Mouse (Mus musculus): ENCODE data around the gene Tub. TPM values are rescaled to one million over a fixed set of nuclear protein-coding genes. Genes with fewer than 3 reads are reported as not detected.

The Tub gene
- polyA plus RNA-seq, 1 experiment from 2014 or later = 3.7 TPM

GRCm38 (mm10) chr7:108935411-108935810 lies 14.7 kb upstream of the Tub start:
- Histone ChIP-seq H3K27me3 (ENCODE audit: control insufficient read depth, insufficient read depth, low read length) (no peaks in the 10 kb centered on the region), H3K36me3 (ENCODE audit: control insufficient read depth, insufficient read depth, low read length) (peaks cover 16% of the 10 kb centered on the region), H3K4me2 (ENCODE audit: low read depth, severe bottlenecking) (peak overlapping the region; percentile 80), H3K4me1 (ENCODE audit: control insufficient read depth, insufficient read depth, low read length) (peaks cover 6% of the 10 kb centered on the region), H3K27ac (replicated peaks; ENCODE audit: low read depth, low read length) (no peak overlapping the region), H3K9me3 (ENCODE audit: control insufficient read depth, low read length) (no peaks in the 10 kb centered on the region), H3K4me3 (ENCODE audit: low read depth, low read length) (peak overlapping the region; percentile 91), H3K9ac (ENCODE audit: low read length) (peak overlapping the region; percentile 40; the same call in 1 of the 2 replicates)
- WGBS = 90% methylated on average over 7 of the region's 7 CpGs
- no peak for DNase-seq (ENCODE audit: low spot score)
- no peak for ATAC-seq (ENCODE audit: insufficient number of reproducible peaks, low FRiP score, low TSS enrichment, low read depth)

- Histone ChIP-seq H3K4me1 (ENCODE audit: control insufficient read depth, insufficient read depth, low read length) (peaks cover 6% of the 10 kb centered on the region), H3K9me3 (ENCODE audit: control insufficient read depth, low read length) (no peaks in the 10 kb centered on the region), H3K27me3 (ENCODE audit: control insufficient read depth, insufficient read depth, low read length) (no peaks in the 10 kb centered on the region), H3K4me3 (ENCODE audit: low read depth, low read length) (no peak overlapping the region), H3K36me3 (ENCODE audit: control insufficient read depth, insufficient read depth, low read length) (peaks cover 23% of the 10 kb centered on the region), H3K4me2 (ENCODE audit: low read depth, severe bottlenecking) (no peak overlapping the region), H3K27ac (replicated peaks; ENCODE audit: low read depth, low read length) (no peak overlapping the region), H3K9ac (ENCODE audit: low read length) (no peak overlapping the region)
- WGBS = 92% methylated on average over 4 of the region's 4 CpGs
- no peak for ATAC-seq (ENCODE audit: insufficient number of reproducible peaks, low FRiP score, low TSS enrichment, low read depth)
- no peak for DNase-seq (ENCODE audit: low spot score)
These were observed 13.5 kb upstream of the Tub start for GRCm38 (mm10) chr7:108936591-108936990.

- DNase-seq (ENCODE audit: low spot score) (no peak), ATAC-seq (ENCODE audit: insufficient number of reproducible peaks, low FRiP score, low TSS enrichment, low read depth) (no peak)
- Histone ChIP-seq H3K4me3 (ENCODE audit: low read depth, low read length) (no peak overlapping the region), H3K4me2 (ENCODE audit: low read depth, severe bottlenecking) (no peak overlapping the region), H3K4me1 (ENCODE audit: control insufficient read depth, insufficient read depth, low read length) (no peaks in the 10 kb centered on the region), H3K36me3 (ENCODE audit: control insufficient read depth, insufficient read depth, low read length) (peaks cover 23% of the 10 kb centered on the region), H3K27me3 (ENCODE audit: control insufficient read depth, insufficient read depth, low read length) (no peaks in the 10 kb centered on the region), H3K9ac (ENCODE audit: low read length) (no peak overlapping the region), H3K27ac (replicated peaks; ENCODE audit: low read depth, low read length) (no peak overlapping the region), H3K9me3 (ENCODE audit: control insufficient read depth, low read length) (no peaks in the 10 kb centered on the region)
- 91% methylated on average over 9 of the region's 9 CpGs for WGBS
These were observed 8.7 kb upstream of the Tub start for GRCm38 (mm10) chr7:108941466-108941865.

- H3K27me3 ChIP-seq (ENCODE audit: control insufficient read depth, insufficient read depth, low read length) = no peaks in the 10 kb centered on the region
- H3K9me3 ChIP-seq (ENCODE audit: control insufficient read depth, low read length) = no peaks in the 10 kb centered on the region
- WGBS = 6% methylated on average over 2 of the region's 2 CpGs
- no peak overlapping the region for H3K9ac ChIP-seq (ENCODE audit: low read length)
- ATAC-seq (ENCODE audit: insufficient number of reproducible peaks, low FRiP score, low TSS enrichment, low read depth) (no peak), DNase-seq (ENCODE audit: low spot score) (peak; percentile 68)
- H3K4me3 ChIP-seq (ENCODE audit: low read depth, low read length) = no peak overlapping the region
- H3K36me3 ChIP-seq (ENCODE audit: control insufficient read depth, insufficient read depth, low read length) = peaks cover 13% of the 10 kb centered on the region
- H3K27ac ChIP-seq (replicated peaks; ENCODE audit: low read depth, low read length) = no peak overlapping the region
- no peaks in the 10 kb centered on the region for H3K4me1 ChIP-seq (ENCODE audit: control insufficient read depth, insufficient read depth, low read length)
- no peak overlapping the region for H3K4me2 ChIP-seq (ENCODE audit: low read depth, severe bottlenecking)
These were observed 6.1 kb upstream of the Tub start for GRCm38 (mm10) chr7:108944002-108944401.

- Histone ChIP-seq H3K36me3 (ENCODE audit: control insufficient read depth, insufficient read depth, low read length) (no peaks in the 10 kb centered on the region), H3K4me1 (ENCODE audit: control insufficient read depth, insufficient read depth, low read length) (no peaks in the 10 kb centered on the region), H3K4me3 (ENCODE audit: low read depth, low read length) (no peak overlapping the region), H3K9me3 (ENCODE audit: control insufficient read depth, low read length) (no peaks in the 10 kb centered on the region), H3K27me3 (ENCODE audit: control insufficient read depth, insufficient read depth, low read length) (peaks cover 19% of the 10 kb centered on the region), H3K4me2 (ENCODE audit: low read depth, severe bottlenecking) (no peak overlapping the region), H3K27ac (replicated peaks; ENCODE audit: low read depth, low read length) (no peak overlapping the region), H3K9ac (ENCODE audit: low read length) (no peak overlapping the region)
- DNase-seq (ENCODE audit: low spot score) (no peak), ATAC-seq (ENCODE audit: insufficient number of reproducible peaks, low FRiP score, low TSS enrichment, low read depth) (no peak)
These were observed 1.5 kb upstream of the Tub start for GRCm38 (mm10) chr7:108948611-108949010.

- no peaks in the 10 kb centered on the region for H3K36me3 ChIP-seq (ENCODE audit: control insufficient read depth, insufficient read depth, low read length)
- H3K9ac ChIP-seq (ENCODE audit: low read length) = no peak overlapping the region
- H3K4me1 ChIP-seq (ENCODE audit: control insufficient read depth, insufficient read depth, low read length) = no peaks in the 10 kb centered on the region
- DNase-seq (ENCODE audit: low spot score) (no peak), ATAC-seq (ENCODE audit: insufficient number of reproducible peaks, low FRiP score, low TSS enrichment, low read depth) (no peak)
- no peak overlapping the region for H3K27ac ChIP-seq (replicated peaks; ENCODE audit: low read depth, low read length)
- 35% methylated on average over 2 of the region's 2 CpGs for WGBS
- no peak overlapping the region for H3K4me2 ChIP-seq (ENCODE audit: low read depth, severe bottlenecking)
- H3K27me3 ChIP-seq (ENCODE audit: control insufficient read depth, insufficient read depth, low read length) = peaks cover 19% of the 10 kb centered on the region
- H3K4me3 ChIP-seq (ENCODE audit: low read depth, low read length) = no peak overlapping the region
- no peaks in the 10 kb centered on the region for H3K9me3 ChIP-seq (ENCODE audit: control insufficient read depth, low read length)
These were observed 837 bp upstream of the Tub start for GRCm38 (mm10) chr7:108949301-108949700.

- peak overlapping the region; percentile 92 for H3K4me2 ChIP-seq (ENCODE audit: low read depth, severe bottlenecking)
- peak overlapping the region; percentile 47 for H3K4me3 ChIP-seq (ENCODE audit: low read depth, low read length)
- DNase-seq (ENCODE audit: low spot score) (peak; percentile 60), ATAC-seq (ENCODE audit: insufficient number of reproducible peaks, low FRiP score, low TSS enrichment, low read depth) (peak; percentile 44)
- peak overlapping the region; percentile 43; the same call in 1 of the 2 replicates for H3K9ac ChIP-seq (ENCODE audit: low read length)
- H3K27me3 ChIP-seq (ENCODE audit: control insufficient read depth, insufficient read depth, low read length) = peaks cover 19% of the 10 kb centered on the region
- H3K36me3 ChIP-seq (ENCODE audit: control insufficient read depth, insufficient read depth, low read length) = no peaks in the 10 kb centered on the region
- under 1% methylated on average over 52 of the region's 52 CpGs for WGBS
- H3K9me3 ChIP-seq (ENCODE audit: control insufficient read depth, low read length) = no peaks in the 10 kb centered on the region
- no peaks in the 10 kb centered on the region for H3K4me1 ChIP-seq (ENCODE audit: control insufficient read depth, insufficient read depth, low read length)
- no peak overlapping the region for H3K27ac ChIP-seq (replicated peaks; ENCODE audit: low read depth, low read length)
These were observed 709 bp downstream of the Tub start for GRCm38 (mm10) chr7:108950762-108951331.

- Histone ChIP-seq H3K36me3 (ENCODE audit: control insufficient read depth, insufficient read depth, low read length) (no peaks in the 10 kb centered on the region), H3K4me3 (ENCODE audit: low read depth, low read length) (no peak overlapping the region), H3K9ac (ENCODE audit: low read length) (no peak overlapping the region), H3K27me3 (ENCODE audit: control insufficient read depth, insufficient read depth, low read length) (peaks cover 19% of the 10 kb centered on the region), H3K4me1 (ENCODE audit: control insufficient read depth, insufficient read depth, low read length) (no peaks in the 10 kb centered on the region), H3K4me2 (ENCODE audit: low read depth, severe bottlenecking) (no peak overlapping the region), H3K27ac (replicated peaks; ENCODE audit: low read depth, low read length) (no peak overlapping the region), H3K9me3 (ENCODE audit: control insufficient read depth, low read length) (no peaks in the 10 kb centered on the region)
- no peak for DNase-seq (ENCODE audit: low spot score)
- WGBS = 89% methylated on average over 6 of the region's 6 CpGs
- ATAC-seq (ENCODE audit: insufficient number of reproducible peaks, low FRiP score, low TSS enrichment, low read depth) = no peak
These were observed 2.7 kb downstream of the Tub start for GRCm38 (mm10) chr7:108952801-108953200.

GRCm38 (mm10) chr7:108954185-108954584 lies 4.0 kb downstream of the Tub start:
- DNase-seq (ENCODE audit: low spot score) = peak; percentile 67

More at GRCm38 (mm10) chr7:108954185-108954584, 4.0 kb downstream of the Tub start:
- no peak overlapping the region for H3K4me3 ChIP-seq (ENCODE audit: low read depth, low read length)
- no peaks in the 10 kb centered on the region for H3K4me1 ChIP-seq (ENCODE audit: control insufficient read depth, insufficient read depth, low read length)
- no peak for ATAC-seq (ENCODE audit: insufficient number of reproducible peaks, low FRiP score, low TSS enrichment, low read depth)
- H3K27ac ChIP-seq (replicated peaks; ENCODE audit: low read depth, low read length) = no peak overlapping the region
- no peak overlapping the region for H3K4me2 ChIP-seq (ENCODE audit: low read depth, severe bottlenecking)
- no peaks in the 10 kb centered on the region for H3K36me3 ChIP-seq (ENCODE audit: control insufficient read depth, insufficient read depth, low read length)
- H3K27me3 ChIP-seq (ENCODE audit: control insufficient read depth, insufficient read depth, low read length) = peaks cover 19% of the 10 kb centered on the region
- H3K9ac ChIP-seq (ENCODE audit: low read length) = no peak overlapping the region
- 52% methylated on average over 4 of the region's 4 CpGs for WGBS
- no peaks in the 10 kb centered on the region for H3K9me3 ChIP-seq (ENCODE audit: control insufficient read depth, low read length)

Data from limb, embryonic 11.5 days (tissue).